Mouse (Mus musculus) cerebellum, adult 2 months (tissue): ENCODE data around the gene 1700067K01Rik.

ENCODE experiments used
- CTCF ChIP-seq: fragments of 200-500 bp; IDR thresholded peaks from 2 replicates; pipeline ENCODE4 v1.5.1; 2011; ENCODE audit warnings: low read depth, mild to moderate bottlenecking, control low read depth, low read length, moderate library complexity, borderline replicate concordance; ENCODE audit not compliant: insufficient read depth
- POLR2A ChIP-seq: fragments of 200-500 bp; IDR thresholded peaks from 2 replicates; pipeline ENCODE4 v1.6.1; 2011; ENCODE audit warnings: low read length, control low read depth, borderline replicate concordance; ENCODE audit not compliant: insufficient read depth

- TF ChIP-seq CTCF (no peak), POLR2A (no peak)
Measured at GRCm38 (mm10) chr8:84012499-84013165, 11.3 kb downstream of the 1700067K01Rik start.
